ENCODE assay signal across 9 mouse cellular contexts in the genomic region with DNA sequence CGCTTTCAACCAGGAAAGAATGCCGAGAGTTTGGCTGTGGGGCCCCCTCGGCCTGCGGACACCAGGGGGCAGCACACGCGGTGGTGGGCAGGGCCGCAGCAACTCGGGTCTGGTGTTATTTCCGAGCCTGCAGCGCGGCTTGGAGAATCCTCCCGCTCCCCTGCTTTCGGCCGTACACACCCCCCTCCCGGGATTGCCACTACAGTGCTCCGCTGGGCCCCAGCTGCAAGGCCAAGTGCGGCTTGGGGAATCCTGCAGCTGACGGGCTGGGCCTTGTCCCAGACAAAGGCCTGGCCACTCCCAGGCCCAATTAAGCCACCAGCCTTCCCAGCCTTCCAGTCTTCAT. TPM values are rescaled to one million over a fixed set of nuclear protein-coding genes. Genes with fewer than 3 reads are reported as not detected.
DNase-seq lines count a peak whose midpoint lies in the region; ATAC-seq lines count a peak whose summit lies in the region.
"Had no signal": no experiment of that assay in that cellular context is flagged by ENCODE, and none has a peak within 500 bp of the region (broad histone marks: within the 10 kb centered on the region; RNA-seq: fewer than 3 reads in every experiment).

No protein-coding gene starts in this region.

- H3K9ac ChIP-seq in embryonic facial prominence, embryonic 12.5 days = peak overlapping the region; percentile 99
- H3K9ac ChIP-seq in heart, embryonic 11.5 days (ENCODE audit: low read depth, low read length) = peak overlapping the region; percentile 63
- peak overlapping the region; percentile 57 for H3K9ac ChIP-seq in kidney, embryonic 15.5 days

- peaks cover 29% of the 10 kb centered on the region for H3K27me3 ChIP-seq in embryonic facial prominence, embryonic 12.5 days
- peaks cover 65% of the 10 kb centered on the region for H3K27me3 ChIP-seq in heart, embryonic 11.5 days (ENCODE audit: control insufficient read depth, insufficient read depth, low read length)
- H3K27me3 ChIP-seq in kidney, embryonic 15.5 days = peaks cover 59% of the 10 kb centered on the region

- H3K4me1 ChIP-seq in embryonic facial prominence, embryonic 12.5 days = peaks cover 23% of the 10 kb centered on the region
- peaks cover 26% of the 10 kb centered on the region for H3K4me1 ChIP-seq in heart, embryonic 11.5 days (ENCODE audit: control insufficient read depth, insufficient read depth, low read length)
- peaks cover 77% of the 10 kb centered on the region for H3K4me1 ChIP-seq in kidney, embryonic 15.5 days

- no peaks in the 10 kb centered on the region for H3K9me3 ChIP-seq in embryonic facial prominence, embryonic 12.5 days
- H3K9me3 ChIP-seq in heart, embryonic 11.5 days (replicated peaks; ENCODE audit: control insufficient read depth, low read length) = no peaks in the 10 kb centered on the region
- no peaks in the 10 kb centered on the region for H3K9me3 ChIP-seq in kidney, embryonic 15.5 days (replicated peaks)

- H3K27ac ChIP-seq in embryonic facial prominence, embryonic 12.5 days = peak overlapping the region; percentile 98
- H3K27ac ChIP-seq in heart, embryonic 11.5 days (ENCODE audit: low read depth, low read length) = peak overlapping the region; percentile 24; the same call in 1 of the 2 replicates
- peak overlapping the region; percentile 92 for H3K27ac ChIP-seq in kidney, embryonic 15.5 days

- peak overlapping the region; percentile 54 for H3K4me3 ChIP-seq in embryonic facial prominence, embryonic 12.5 days
- H3K4me3 ChIP-seq in heart, embryonic 11.5 days (ENCODE audit: low read depth, low read length) = peak overlapping the region; percentile 50
- H3K4me3 ChIP-seq in kidney, embryonic 15.5 days (replicated peaks) = peak overlapping the region; percentile 54

- H3K36me3 ChIP-seq in embryonic facial prominence, embryonic 12.5 days = peaks cover 5% of the 10 kb centered on the region; the same call in 1 of the 2 replicates
- no peaks in the 10 kb centered on the region for H3K36me3 ChIP-seq in heart, embryonic 11.5 days (ENCODE audit: control insufficient read depth, insufficient read depth, low read length)
- peaks cover 4% of the 10 kb centered on the region; the same call in 1 of the 2 replicates for H3K36me3 ChIP-seq in kidney, embryonic 15.5 days

- H3K4me2 ChIP-seq in embryonic facial prominence, embryonic 12.5 days (replicated peaks) = peak overlapping the region; percentile 72
- H3K4me2 ChIP-seq in heart, embryonic 11.5 days = peak overlapping the region; percentile 76
- H3K4me2 ChIP-seq in kidney, embryonic 15.5 days = peak overlapping the region; percentile 92

- ATAC-seq in embryonic facial prominence, embryonic 12.5 days (ENCODE audit: insufficient number of reproducible peaks, insufficient read depth, low FRiP score, low TSS enrichment) = peak; percentile 55
- ATAC-seq in heart, embryonic 11.5 days (replicated peaks; ENCODE audit: insufficient number of reproducible peaks, low FRiP score, low TSS enrichment) = no peak
- peak; percentile 37 for ATAC-seq in kidney, embryonic 15.5 days (replicated peaks; ENCODE audit: low FRiP score)

- under 1% methylated on average over 18 of the region's 18 CpGs for WGBS in embryonic facial prominence, embryonic 12.5 days
- under 1% methylated on average over 18 of the region's 18 CpGs for WGBS in heart, embryonic 11.5 days (ENCODE audit: insufficient replicate concordance)
- WGBS in kidney, embryonic 15.5 days = 1% methylated on average over 18 of the region's 18 CpGs

- DNase-seq in 3T3-L1 (ENCODE audit: low read depth, low spot score) (peak; percentile 72), MEL-GATA-1-ER (ENCODE audit: extremely low read depth, low read depth) (peak; percentile 65)
- peak; percentile 83 for DNase-seq in lung, postnatal 36 days
- peak; percentile 68 for DNase-seq in skeletal muscle tissue, adult 2 months (ENCODE audit: low read depth, low spot score)
- DNase-seq in frontal cortex, postnatal 36 days (ENCODE audit: low spot score in 2 of 2) = no peak

RNA-seq across cellular contexts. Expression of a gene that starts 6.8 kb away (rescaled TPM):
- polyA plus RNA-seq in embryonic facial prominence, embryonic 12.5 days (2016; fragmentation: Nextera tagmentation; extraction: Ambion mirVana) = 0.43 TPM in 1 of 2 replicates, not detected in the other
- not detected in 2 replicates for polyA plus RNA-seq in heart, embryonic 11.5 days (2014; fragmentation: Nextera tagmentation; extraction: Ambion mirVana)
- not detected in 2 replicates for polyA plus RNA-seq in kidney, embryonic 15.5 days (2015; fragmentation: Nextera tagmentation; extraction: Ambion mirVana)
- polyA plus RNA-seq: gonadal fat pad, adult 2 months had no signal

RNA-seq across cellular contexts. Expression of a gene that starts 11.0 kb away (rescaled TPM):
- 20.5 and 21.6 TPM in 2 replicates for polyA plus RNA-seq in embryonic facial prominence, embryonic 12.5 days (2016; fragmentation: Nextera tagmentation; extraction: Ambion mirVana)
- polyA plus RNA-seq in heart, embryonic 11.5 days (2014; fragmentation: Nextera tagmentation; extraction: Ambion mirVana) = 3.6 and 4.4 TPM in 2 replicates
- polyA plus RNA-seq in kidney, embryonic 15.5 days (2015; fragmentation: Nextera tagmentation; extraction: Ambion mirVana) = 11.2 and 11.4 TPM in 2 replicates

RNA-seq across cellular contexts. Expression of a gene that starts 42.9 kb away (rescaled TPM):
- polyA plus RNA-seq in embryonic facial prominence, embryonic 12.5 days (2016; fragmentation: Nextera tagmentation; extraction: Ambion mirVana) = 2.2 and 2.4 TPM in 2 replicates
- polyA plus RNA-seq in heart, embryonic 11.5 days (2014; fragmentation: Nextera tagmentation; extraction: Ambion mirVana) = 0.49 and 0.82 TPM in 2 replicates
- polyA plus RNA-seq in kidney, embryonic 15.5 days (2015; fragmentation: Nextera tagmentation; extraction: Ambion mirVana) = 0.36 and 0.56 TPM in 2 replicates

Comparison
In these comparisons a context has a peak if more than half of its experiments do, and no peak if none do; other contexts are left out.
1. DNase-seq: peak in 3T3-L1 (single experiment), MEL-GATA-1-ER (single experiment), lung, postnatal 36 days (single experiment) and skeletal muscle tissue, adult 2 months (single experiment); none in frontal cortex, postnatal 36 days (0 of 2).
2. H3K27ac ChIP-seq: peak in every context shown above with its lines; median percentile 98 in embryonic facial prominence, embryonic 12.5 days; 92 in kidney, embryonic 15.5 days; 24 in heart, embryonic 11.5 days.
3. Peak in every context shown above with its lines, with median percentiles within 50 percentile points of each other: H3K4me2 ChIP-seq, H3K4me3 ChIP-seq and H3K9ac ChIP-seq.